In the genomic region with DNA sequence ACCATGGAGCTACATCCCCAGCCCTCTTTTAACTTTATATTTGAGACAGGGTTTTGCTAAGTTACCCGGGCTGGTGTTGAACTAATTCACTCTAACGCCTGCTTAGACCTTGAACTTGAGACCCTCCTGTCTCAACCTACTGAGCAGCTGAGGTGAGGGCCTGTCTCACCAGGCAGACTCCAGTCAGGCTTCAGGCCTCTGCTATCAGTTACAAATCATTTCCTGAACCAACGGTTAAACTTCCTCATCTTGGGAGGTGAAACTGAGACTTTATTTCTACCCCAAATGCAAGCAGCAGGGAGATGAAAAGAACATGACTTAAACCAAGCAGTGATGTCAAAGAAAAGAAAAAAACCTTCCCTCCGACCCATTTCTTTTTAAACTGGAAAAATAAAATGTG, we compare ENCODE assay signal across 10 mouse cellular contexts.
DNase-seq lines count a peak whose midpoint lies in the region; ATAC-seq and TF ChIP-seq lines count a peak whose summit lies in the region.
"Had no signal": no experiment of that assay in that cellular context is flagged by ENCODE, and none has a peak within 500 bp of the region (broad histone marks: within the 10 kb centered on the region; RNA-seq: fewer than 3 reads in every experiment).

No protein-coding gene starts in this region.

- H3K4me3 ChIP-seq in intestine, embryonic 14.5 days (ENCODE audit: low read depth, low read length): no peak overlapping the region
- H3K4me3 ChIP-seq in intestine, postnatal 0 days (ENCODE audit: low read depth, low read length): no peak overlapping the region
- no peak overlapping the region for H3K4me3 ChIP-seq in embryonic facial prominence, embryonic 12.5 days
- H3K4me3 ChIP-seq in midbrain, embryonic 14.5 days (replicated peaks; ENCODE audit: low read depth, low read length): no peak overlapping the region
- H3K4me3 ChIP-seq: lung, embryonic 15.5 days; neural tube, embryonic 12.5 days had no signal

- H3K4me1 ChIP-seq in intestine, embryonic 14.5 days (replicated peaks; ENCODE audit: control insufficient read depth, insufficient read depth, low read length): peaks cover 23% of the 10 kb centered on the region
- H3K4me1 ChIP-seq in intestine, postnatal 0 days (replicated peaks; ENCODE audit: control insufficient read depth, insufficient read depth, low read length): no peaks in the 10 kb centered on the region
- H3K4me1 ChIP-seq in embryonic facial prominence, embryonic 12.5 days: peaks cover 37% of the 10 kb centered on the region
- H3K4me1 ChIP-seq in midbrain, embryonic 14.5 days (ENCODE audit: control insufficient read depth, insufficient read depth, low read length): peaks cover 39% of the 10 kb centered on the region

- WGBS in intestine, embryonic 14.5 days: 50% methylated on average over 4 of the region's 4 CpGs
- WGBS in intestine, postnatal 0 days: 46% methylated on average over 4 of the region's 4 CpGs
- WGBS in embryonic facial prominence, embryonic 12.5 days: 45% methylated on average over 4 of the region's 4 CpGs
- WGBS in midbrain, embryonic 14.5 days: 72% methylated on average over 4 of the region's 4 CpGs

- no peak for TF ChIP-seq CTCF in intestine, postnatal 0 days (IDR thresholded peaks at IDR 0.05; ENCODE audit: low read depth)

- H3K4me2 ChIP-seq in intestine, embryonic 14.5 days (ENCODE audit: low read length): no peak overlapping the region; the same call in 1 of the 2 replicates
- H3K4me2 ChIP-seq in intestine, postnatal 0 days (replicated peaks; ENCODE audit: low read depth): no peak overlapping the region
- no peak overlapping the region for H3K4me2 ChIP-seq in embryonic facial prominence, embryonic 12.5 days (replicated peaks)
- H3K4me2 ChIP-seq in midbrain, embryonic 14.5 days (ENCODE audit: low read length): no peak overlapping the region
- H3K4me2 ChIP-seq: neural tube, embryonic 12.5 days had no signal

- H3K9me3 ChIP-seq in intestine, embryonic 14.5 days (ENCODE audit: control insufficient read depth, low read length): no peaks in the 10 kb centered on the region
- H3K9me3 ChIP-seq in intestine, postnatal 0 days (ENCODE audit: control insufficient read depth): no peaks in the 10 kb centered on the region
- H3K9me3 ChIP-seq in embryonic facial prominence, embryonic 12.5 days: no peaks in the 10 kb centered on the region
- no peaks in the 10 kb centered on the region for H3K9me3 ChIP-seq in midbrain, embryonic 14.5 days (ENCODE audit: control insufficient read depth, low read length)
- H3K9me3 ChIP-seq: lung, embryonic 15.5 days had no signal

- no peak for DNase-seq in intestine, embryonic 14.5 days (ENCODE audit: low spot score)
- DNase-seq in midbrain, embryonic 14.5 days: no peak
- DNase-seq in spleen, adult 12 weeks (ENCODE audit: low spot score): no peak
- DNase-seq in right cerebral cortex, adult 2 months (ENCODE audit: low spot score in 2 of 2): no peak

- H3K36me3 ChIP-seq in intestine, embryonic 14.5 days (ENCODE audit: control insufficient read depth, insufficient read depth, low read length): no peaks in the 10 kb centered on the region
- H3K36me3 ChIP-seq in intestine, postnatal 0 days (ENCODE audit: control insufficient read depth, insufficient read depth): no peaks in the 10 kb centered on the region; the same call in 1 of the 2 replicates
- H3K36me3 ChIP-seq in embryonic facial prominence, embryonic 12.5 days: no peaks in the 10 kb centered on the region
- H3K36me3 ChIP-seq in midbrain, embryonic 14.5 days (ENCODE audit: control insufficient read depth, insufficient read depth, low read length): no peaks in the 10 kb centered on the region
- H3K36me3 ChIP-seq: lung, embryonic 15.5 days; neural tube, embryonic 12.5 days had no signal

- no peak for ATAC-seq in intestine, embryonic 14.5 days (replicated peaks; ENCODE audit: low FRiP score, low TSS enrichment, low read depth)
- ATAC-seq in intestine, postnatal 0 days: no peak
- no peak for ATAC-seq in embryonic facial prominence, embryonic 12.5 days (ENCODE audit: insufficient number of reproducible peaks, insufficient read depth, low FRiP score, low TSS enrichment)
- peak; percentile 79 for ATAC-seq in granulocyte monocyte progenitor cell, adult 5-6 weeks (replicated peaks; ENCODE audit: poor library complexity, severe bottlenecking)
- no peak for ATAC-seq in midbrain, embryonic 14.5 days (ENCODE audit: low FRiP score, low TSS enrichment)
- ATAC-seq in erythroblast, adult 5-6 weeks (replicated peaks; ENCODE audit: low FRiP score, poor library complexity, severe bottlenecking): no peak

- H3K27ac ChIP-seq in intestine, embryonic 14.5 days (ENCODE audit: low read depth): peak overlapping the region; percentile 44; the same call in 1 of the 2 replicates
- H3K27ac ChIP-seq in intestine, postnatal 0 days (ENCODE audit: low read depth, low read length): no peak overlapping the region
- peak overlapping the region; percentile 81 for H3K27ac ChIP-seq in embryonic facial prominence, embryonic 12.5 days
- H3K27ac ChIP-seq in midbrain, embryonic 14.5 days (replicated peaks; ENCODE audit: low read depth, low read length): peak overlapping the region; percentile 55; the same call in 1 of the 2 replicates
- H3K27ac ChIP-seq: neural tube, embryonic 12.5 days had no signal

- H3K27me3 ChIP-seq in intestine, embryonic 14.5 days (replicated peaks; ENCODE audit: control insufficient read depth, insufficient read depth, low read length): no peaks in the 10 kb centered on the region
- no peaks in the 10 kb centered on the region for H3K27me3 ChIP-seq in intestine, postnatal 0 days (replicated peaks; ENCODE audit: control insufficient read depth, insufficient read depth, low read length)
- H3K27me3 ChIP-seq in embryonic facial prominence, embryonic 12.5 days: no peaks in the 10 kb centered on the region
- no peaks in the 10 kb centered on the region for H3K27me3 ChIP-seq in midbrain, embryonic 14.5 days (ENCODE audit: control insufficient read depth, insufficient read depth, low read length)
- H3K27me3 ChIP-seq: lung, embryonic 15.5 days; neural tube, embryonic 12.5 days had no signal

- no peak overlapping the region for H3K9ac ChIP-seq in intestine, embryonic 14.5 days (ENCODE audit: low read length)
- no peak overlapping the region for H3K9ac ChIP-seq in intestine, postnatal 0 days (ENCODE audit: low read depth, low read length)
- H3K9ac ChIP-seq in embryonic facial prominence, embryonic 12.5 days: no peak overlapping the region
- no peak overlapping the region for H3K9ac ChIP-seq in midbrain, embryonic 14.5 days (replicated peaks; ENCODE audit: low read length)
- H3K9ac ChIP-seq: lung, embryonic 15.5 days; neural tube, embryonic 12.5 days had no signal
